Mouse (Mus musculus) testis, adult 2 months (tissue): Measurements from ENCODE around the gene Exoc2. TPM values are rescaled to one million over a fixed set of nuclear protein-coding genes. Genes with fewer than 3 reads are reported as not detected.
A peak's percentile ranks its signal among the peaks of the same experiment; 100 is the strongest.

Experiments
- H3K27ac ChIP-seq: fragments of 200-500 bp; 2 replicates; pipeline ENCODE4 v1.5.1; 2012; ENCODE audit warnings: low read depth, low read length; ENCODE audit not compliant: control insufficient read depth, insufficient read depth
- H3K27me3 ChIP-seq: fragments of 200-500 bp; 2 replicates; pipeline ENCODE4 v1.6.1; 2012; ENCODE audit warnings: mild to moderate bottlenecking, low read length, moderate library complexity; ENCODE audit not compliant: control insufficient read depth, insufficient read depth
- H3K36me3 ChIP-seq: fragments of 200-500 bp; 2 replicates; pipeline ENCODE4 v1.6.1; 2012; ENCODE audit warnings: mild to moderate bottlenecking, low read length; ENCODE audit not compliant: control insufficient read depth, insufficient read depth
- H3K4me1 ChIP-seq: fragments of 200-500 bp; 2 replicates; pipeline ENCODE4 v1.6.1; 2012; ENCODE audit warnings: low read length; ENCODE audit not compliant: control insufficient read depth, insufficient read depth
- H3K4me3 ChIP-seq: fragments of 200-500 bp; 2 replicates; pipeline ENCODE4 v1.5.1; 2012; ENCODE audit warnings: low read depth, mild to moderate bottlenecking, low read length, moderate library complexity, mixed read lengths; ENCODE audit not compliant: control insufficient read depth
- CTCF ChIP-seq: fragments of 200-500 bp; IDR thresholded peaks from 2 replicates; pipeline ENCODE4 v1.5.1; 2012; ENCODE audit warnings: low read depth, mild to moderate bottlenecking, inconsistent platforms, low read length, moderate library complexity; ENCODE audit not compliant: control insufficient read depth, insufficient read depth, insufficient replicate concordance
- POLR2A ChIP-seq: fragments of 200-500 bp; IDR thresholded peaks from 2 replicates; pipeline ENCODE4 v1.6.1; 2012; ENCODE audit warnings: low read depth, mild to moderate bottlenecking, inconsistent platforms, low read length, moderate library complexity; ENCODE audit not compliant: control insufficient read depth
- polyA plus RNA-seq: library from polyadenylated mRNA; depleted of rRNA; stranded (reverse); fragments of >200 nt; gene quantifications from 2 replicates; pipeline ENCODE4 v1.2.3, GENCODE M21; 2012; rRNA removed

Gene Exoc2
- polyA plus RNA-seq, 1 experiment = 10.7 TPM

- Histone ChIP-seq H3K36me3 (no peaks in the 10 kb centered on the region), H3K4me1 (no peaks in the 10 kb centered on the region), H3K4me3 (no peak overlapping the region), H3K27ac (no peak overlapping the region), H3K27me3 (no peaks in the 10 kb centered on the region)
- no peak for TF ChIP-seq CTCF
- no peak for TF ChIP-seq POLR2A
Measured at GRCm38 (mm10) chr13:30767477-30768127, 206.3 kb downstream of the Exoc2 start.

- H3K27me3 ChIP-seq = no peaks in the 10 kb centered on the region
- no peak overlapping the region for H3K27ac ChIP-seq
- no peak overlapping the region for H3K4me3 ChIP-seq
- H3K4me1 ChIP-seq = no peaks in the 10 kb centered on the region
- no peak for TF ChIP-seq POLR2A
- TF ChIP-seq CTCF = no peak
- no peaks in the 10 kb centered on the region for H3K36me3 ChIP-seq
Measured at GRCm38 (mm10) chr13:30766636-30767476, 207.0 kb downstream of the Exoc2 start.

- no peaks in the 10 kb centered on the region for H3K27me3 ChIP-seq
- no peak overlapping the region for H3K27ac ChIP-seq
- H3K4me3 ChIP-seq = no peak overlapping the region
- no peak for TF ChIP-seq POLR2A
- H3K36me3 ChIP-seq = no peaks in the 10 kb centered on the region
- no peaks in the 10 kb centered on the region for H3K4me1 ChIP-seq
Measured at GRCm38 (mm10) chr13:30765906-30766305, 208.0 kb downstream of the Exoc2 start.

GRCm38 (mm10) chr13:30764014-30764740 lies 209.7 kb downstream of the Exoc2 start:
- TF ChIP-seq POLR2A = no peak; the same call in 1 of the 2 replicates
- TF ChIP-seq CTCF = no peak
- H3K27me3 ChIP-seq = no peaks in the 10 kb centered on the region
- no peaks in the 10 kb centered on the region for H3K4me1 ChIP-seq
- H3K36me3 ChIP-seq = no peaks in the 10 kb centered on the region
- peak overlapping the region; percentile 49; the same call in 1 of the 2 replicates for H3K4me3 ChIP-seq
- no peak overlapping the region for H3K27ac ChIP-seq

Other genes starting within 250 kb of the Exoc2 start
- 0.26 and 0.30 TPM in 2 replicates for gene Irf4, start 224.9 kb downstream of the Exoc2 start, polyA plus RNA-seq
- gene Hus1b, start 26.3 kb downstream of the Exoc2 start, polyA plus RNA-seq = 3.1 and 3.4 TPM in 2 replicates
- gene Gm5447, start 111 bp upstream of the Exoc2 start, polyA plus RNA-seq = 0.28 and 0.30 TPM in 2 replicates